8 mouse cellular contexts compared by ENCODE assay signal in genomic region chr2:31246251-31246971, GRCm38 (mm10). TPM values are rescaled to one million over a fixed set of nuclear protein-coding genes. Genes with fewer than 3 reads are reported as not detected.
DNase-seq lines count a peak whose midpoint lies in the region; ATAC-seq and TF ChIP-seq lines count a peak whose summit lies in the region.

No protein-coding gene starts in this region.

- H3K27me3 ChIP-seq in hindbrain, embryonic 14.5 days (ENCODE audit: control insufficient read depth, insufficient read depth, low read length), result peaks cover 4% of the 10 kb centered on the region; the same call in 1 of the 2 replicates
- 0 out of 2 replicates have a peak, but pooled peaks cover 2% of the 10 kb centered on the region for H3K27me3 ChIP-seq in midbrain, embryonic 11.5 days (ENCODE audit: control insufficient read depth, insufficient read depth, low read length)
- H3K27me3 ChIP-seq in stomach, postnatal 0 days (ENCODE audit: control insufficient read depth, insufficient read depth, low read length), result no peaks in the 10 kb centered on the region

- H3K4me1 ChIP-seq in hindbrain, embryonic 14.5 days (replicated peaks; ENCODE audit: control insufficient read depth, insufficient read depth, low read length), result peaks cover 43% of the 10 kb centered on the region
- H3K4me1 ChIP-seq in midbrain, embryonic 11.5 days (ENCODE audit: control insufficient read depth, insufficient read depth, low read length), result peaks cover 11% of the 10 kb centered on the region
- 0 out of 2 replicates have a peak, but pooled peaks cover 3% of the 10 kb centered on the region for H3K4me1 ChIP-seq in stomach, postnatal 0 days (replicated peaks; ENCODE audit: control insufficient read depth, insufficient read depth)

- peak; percentile 59 for TF ChIP-seq CTCF in layer of hippocampus, adult 2 months (conservative IDR thresholded peaks at IDR 0.05)
- peak; percentile 56 for TF ChIP-seq CTCF in stomach, postnatal 0 days (IDR thresholded peaks at IDR 0.05; ENCODE audit: low read depth)

- H3K9me3 ChIP-seq in hindbrain, embryonic 14.5 days (ENCODE audit: control insufficient read depth, low read length), result no peaks in the 10 kb centered on the region
- no peaks in the 10 kb centered on the region for H3K9me3 ChIP-seq in midbrain, embryonic 11.5 days (ENCODE audit: control insufficient read depth, low read length)
- H3K9me3 ChIP-seq in stomach, postnatal 0 days (ENCODE audit: control insufficient read depth, low read length), result no peaks in the 10 kb centered on the region

- peak in 1 of 2 experiments; percentile 55 for DNase-seq in layer of hippocampus, adult 2 months (ENCODE audit: low spot score in 2 of 2)
- no peak for DNase-seq in layer of hippocampus, postnatal 25 days (ENCODE audit: extremely low spot score in 1 of 2, low spot score in 1 of 2)
- DNase-seq in Muller cell, postnatal 12 days (ENCODE audit: inconsistent ontology term), result peak; percentile 71
- peak; percentile 68 for DNase-seq in embryo, embryonic 9.5 days (ENCODE audit: extremely low spot score)
- no peak for DNase-seq in hindbrain, embryonic 14.5 days (ENCODE audit: low spot score)
- peak; percentile 93 for DNase-seq in midbrain, embryonic 11.5 days (ENCODE audit: low spot score, missing footprints)
- DNase-seq in stomach, postnatal 0 days (ENCODE audit: low spot score), result peak; percentile 32
- no peak for DNase-seq in spleen, postnatal 4 days (ENCODE audit: low spot score in 2 of 2)

- TF ChIP-seq EP300 in stomach, postnatal 0 days (optimal IDR thresholded peaks at IDR 0.05), result no peak

- peak overlapping the region; percentile 71 for H3K4me2 ChIP-seq in hindbrain, embryonic 14.5 days (replicated peaks)
- peak overlapping the region; percentile 68 for H3K4me2 ChIP-seq in midbrain, embryonic 11.5 days
- H3K4me2 ChIP-seq in stomach, postnatal 0 days (replicated peaks; ENCODE audit: low read depth), result peak overlapping the region; percentile 97

- H3K9ac ChIP-seq in hindbrain, embryonic 14.5 days, result peak overlapping the region; percentile 81
- peak overlapping the region; percentile 90 for H3K9ac ChIP-seq in midbrain, embryonic 11.5 days (ENCODE audit: low read length)
- H3K9ac ChIP-seq in stomach, postnatal 0 days (ENCODE audit: low read length), result peak overlapping the region; percentile 73

- H3K4me3 ChIP-seq in layer of hippocampus, adult 2 months, result peak overlapping the region; percentile 87
- peak overlapping the region; percentile 65 for H3K4me3 ChIP-seq in hindbrain, embryonic 14.5 days (replicated peaks; ENCODE audit: low read length)
- H3K4me3 ChIP-seq in midbrain, embryonic 11.5 days (ENCODE audit: low read depth, low read length), result peak overlapping the region; percentile 85
- H3K4me3 ChIP-seq in stomach, postnatal 0 days (ENCODE audit: low read depth, low read length), result peak overlapping the region; percentile 67

- peaks cover 10% of the 10 kb centered on the region; the same call in 1 of the 2 replicates for H3K36me3 ChIP-seq in hindbrain, embryonic 14.5 days (replicated peaks; ENCODE audit: control insufficient read depth, insufficient read depth)
- 0 out of 2 replicates have a peak, but pooled peaks cover 3% of the 10 kb centered on the region for H3K36me3 ChIP-seq in midbrain, embryonic 11.5 days (ENCODE audit: control insufficient read depth, insufficient read depth, low read length)
- no peaks in the 10 kb centered on the region for H3K36me3 ChIP-seq in stomach, postnatal 0 days (ENCODE audit: control insufficient read depth, insufficient read depth, low read length)

- peak; percentile 41 for ATAC-seq in hindbrain, embryonic 14.5 days (ENCODE audit: low FRiP score)
- peak; percentile 70 for ATAC-seq in midbrain, embryonic 11.5 days (ENCODE audit: low FRiP score)
- ATAC-seq in stomach, postnatal 0 days (ENCODE audit: low FRiP score, low TSS enrichment), result peak; percentile 29

- H3K27ac ChIP-seq in layer of hippocampus, adult 2 months, result peak overlapping the region; percentile 95
- H3K27ac ChIP-seq in hindbrain, embryonic 14.5 days, result peak overlapping the region; percentile 91
- peak overlapping the region; percentile 17; the same call in 1 of the 2 replicates for H3K27ac ChIP-seq in midbrain, embryonic 11.5 days (ENCODE audit: low read depth, low read length)
- H3K27ac ChIP-seq in stomach, postnatal 0 days (replicated peaks), result peak overlapping the region; percentile 30; the same call in 1 of the 2 replicates

- WGBS in hindbrain, embryonic 14.5 days, result 1% methylated on average over 38 of the region's 41 CpGs
- 2% methylated on average over 34 of the region's 41 CpGs for WGBS in midbrain, embryonic 11.5 days
- WGBS in stomach, postnatal 0 days, result 2% methylated on average over 38 of the region's 41 CpGs

RNA-seq across cellular contexts. Expression of gene Ncs1, which starts 0.8 kb away (rescaled TPM):
- total RNA-seq in layer of hippocampus, adult 2 months (2021), result 100 to 1,000 TPM; 285 to 294 TPM
- total RNA-seq in layer of hippocampus, postnatal 25 days (2021), result 100 to 1,000 TPM; 259 to 284 TPM
- polyA plus RNA-seq in hindbrain, embryonic 14.5 days (2014; fragmentation: Nextera tagmentation; extraction: Ambion mirVana), result 213 TPM in 2 replicates
- polyA plus RNA-seq in midbrain, embryonic 11.5 days (2014; fragmentation: Nextera tagmentation; extraction: Ambion mirVana), result 64.3 and 67.4 TPM in 2 replicates
- 9.8 and 10.1 TPM in 2 replicates for polyA plus RNA-seq in stomach, postnatal 0 days (2015; fragmentation: Nextera tagmentation; extraction: Ambion mirVana)

Comparison
In these comparisons a context has a peak if more than half of its experiments do, and no peak if none do; other contexts are left out.
1. DNase-seq: peak in Muller cell, postnatal 12 days (single experiment), embryo, embryonic 9.5 days (single experiment), midbrain, embryonic 11.5 days (single experiment) and stomach, postnatal 0 days (single experiment); none in layer of hippocampus, postnatal 25 days (0 of 2), hindbrain, embryonic 14.5 days (single experiment) and spleen, postnatal 4 days (0 of 2).
2. H3K27ac ChIP-seq: peak in every context shown above with its lines; median percentile 95 in layer of hippocampus, adult 2 months; 91 in hindbrain, embryonic 14.5 days; 30 in stomach, postnatal 0 days; 17 in midbrain, embryonic 11.5 days.
3. Peak in every context shown above with its lines, with median percentiles within 50 percentile points of each other: H3K4me3 ChIP-seq, ATAC-seq, H3K4me2 ChIP-seq and H3K9ac ChIP-seq.